Mouse (Mus musculus): Measurements from ENCODE around the gene Nfib. TPM values are rescaled to one million over a fixed set of nuclear protein-coding genes. Genes with fewer than 3 reads are reported as not detected.
A peak's percentile ranks its signal among the peaks of the same experiment; 100 is the strongest.

Nfib gene
- total RNA-seq, 2 experiments from 2014 or later, result 208 to 209 TPM

- no peak for DNase-seq
These were observed 366.6 kb downstream of the Nfib start for GRCm38 (mm10) chr4:82338930-82339329.

DNA sequence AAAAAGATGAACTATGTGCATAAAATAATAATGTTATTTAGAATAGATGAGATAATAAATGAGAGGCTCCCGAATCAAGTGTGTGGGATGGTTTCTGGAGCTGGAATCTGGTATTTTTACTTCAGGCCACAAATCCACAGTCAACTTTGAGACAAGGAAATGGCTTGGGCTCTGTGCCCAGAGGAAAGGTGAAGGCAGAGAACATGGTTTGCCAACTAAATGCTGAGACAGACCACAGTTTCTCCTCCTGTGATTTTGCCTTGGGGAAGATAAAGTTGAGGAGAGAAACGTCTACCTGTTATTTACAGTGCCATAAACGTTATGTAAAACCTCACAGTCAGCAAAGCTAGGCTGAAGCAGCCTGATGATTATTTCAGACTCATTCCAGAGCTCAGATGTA, 367.1 kb downstream of the Nfib start:
- DNase-seq, result peak; percentile 36

GRCm38 (mm10) chr4:82336951-82337381, 368.6 kb downstream of the Nfib start:
- DNase-seq, result no peak

GRCm38 (mm10) chr4:82335266-82335865, 370.2 kb downstream of the Nfib start:
- no peak for DNase-seq

GRCm38 (mm10) chr4:82333413-82333812, 372.1 kb downstream of the Nfib start:
- DNase-seq, result no peak

GRCm38 (mm10) chr4:82330095-82330494, 375.5 kb downstream of the Nfib start:
- no peak for DNase-seq

DNA sequence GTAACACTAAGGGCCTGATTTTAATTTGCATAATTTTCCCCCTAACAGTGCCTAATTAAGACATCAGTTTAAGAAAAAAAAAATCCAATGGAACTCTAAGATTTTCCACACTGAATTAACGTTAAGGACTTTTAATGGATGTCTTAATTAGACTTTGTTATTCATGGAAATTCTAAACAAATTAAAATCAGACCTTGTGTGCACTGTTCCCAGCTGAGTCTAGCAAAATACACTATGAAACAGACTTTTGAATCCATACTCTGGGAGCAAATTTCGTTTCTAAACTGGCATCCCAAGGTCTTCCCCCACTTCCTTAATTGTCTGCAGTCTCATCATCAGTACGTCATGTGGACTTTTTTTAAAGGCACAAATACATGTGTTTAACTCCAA, 379.4 kb downstream of the Nfib start:
- no peak for DNase-seq

DNA sequence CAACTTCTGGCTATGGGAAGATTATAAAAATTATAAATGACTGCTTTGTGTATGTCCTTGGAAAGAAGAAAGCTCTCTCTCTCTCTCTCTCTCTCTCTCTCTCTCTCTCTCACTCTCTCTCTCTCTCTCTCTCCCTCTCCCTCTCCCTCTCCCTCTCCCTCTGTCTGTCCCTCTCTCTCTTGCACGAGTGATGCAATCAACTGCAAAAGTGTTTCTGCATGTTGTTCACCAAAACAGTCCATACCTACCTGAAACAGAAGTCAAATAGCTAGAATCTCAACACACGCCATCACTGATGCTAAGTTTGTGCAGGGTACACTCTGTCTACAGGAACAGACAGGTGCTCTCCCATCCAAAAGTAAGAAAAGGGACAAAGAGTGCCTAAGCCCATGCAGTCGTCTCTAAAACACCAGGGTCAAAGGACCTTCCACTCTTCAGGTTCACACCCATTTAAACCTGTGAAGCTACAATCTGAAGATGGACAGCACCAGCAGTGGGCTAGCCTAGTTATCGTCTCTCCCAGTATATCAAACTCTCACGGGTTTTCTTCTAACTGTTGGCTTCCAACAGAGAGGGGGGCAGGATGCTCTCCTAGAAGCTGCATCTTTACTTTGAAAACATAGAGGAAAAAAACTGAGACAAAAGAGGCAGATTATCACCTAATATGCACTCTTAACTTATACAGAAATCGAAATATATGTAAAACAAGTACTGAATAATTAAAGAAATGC, 380.0 kb downstream of the Nfib start:
- no peak for DNase-seq

DNA sequence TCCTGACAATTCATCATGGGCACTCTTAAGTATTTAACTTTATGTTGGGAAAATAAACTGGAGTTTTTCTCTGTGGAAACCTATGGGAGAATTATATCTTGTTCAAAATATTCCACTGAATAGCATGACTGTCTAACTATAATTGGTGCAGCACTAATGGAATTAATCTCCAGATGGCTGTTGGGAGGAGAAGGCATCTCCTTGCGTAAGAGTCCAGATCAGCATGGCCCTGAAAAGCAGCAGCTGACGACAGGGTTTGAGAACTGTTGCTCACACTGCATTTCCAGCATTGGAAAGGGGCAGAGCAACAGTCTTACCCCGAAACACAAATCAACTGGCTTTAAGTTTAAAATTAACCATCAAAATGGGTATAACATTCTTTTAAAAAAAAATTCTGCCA, 380.6 kb downstream of the Nfib start:
- no peak for DNase-seq

DNA sequence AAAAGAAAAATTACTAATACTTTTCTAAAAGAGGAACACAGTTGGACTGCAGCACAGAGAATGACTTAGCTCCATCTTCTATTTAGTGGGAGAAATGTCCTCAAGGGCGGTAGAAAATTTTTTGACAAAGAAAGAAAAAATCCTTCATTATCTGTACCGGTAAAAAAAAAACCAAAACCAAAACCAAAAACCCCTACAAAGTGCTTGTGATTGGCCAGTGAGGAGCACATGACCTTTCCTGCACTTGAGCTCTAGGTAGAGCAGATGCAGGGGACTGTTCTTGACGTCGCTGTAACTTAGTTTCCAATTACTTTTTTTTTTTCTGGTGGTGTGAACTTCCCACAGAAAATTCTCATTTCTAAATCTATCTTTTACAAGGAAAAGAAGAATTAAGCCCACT, 384.5 kb downstream of the Nfib start:
- DNase-seq, result no peak

DNA sequence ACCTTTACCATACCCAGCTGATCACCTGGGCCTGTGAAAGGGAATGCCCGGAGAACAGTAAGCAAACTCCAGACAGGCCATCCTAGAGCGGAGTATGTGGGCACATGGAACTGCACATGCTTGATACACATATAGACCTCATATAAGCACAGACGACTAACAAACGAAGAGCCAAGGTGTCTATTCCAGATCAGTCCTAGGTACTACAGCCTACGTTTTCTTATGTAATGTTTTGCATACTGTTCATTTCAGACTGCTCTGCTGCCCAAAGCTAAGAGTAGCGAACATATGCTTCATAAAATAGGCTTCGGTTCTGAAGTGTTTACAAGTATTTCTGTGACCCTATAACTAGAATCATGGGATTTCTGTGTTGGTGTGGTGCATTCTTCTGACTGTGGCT, 386.2 kb downstream of the Nfib start:
- DNase-seq, result no peak

DNA sequence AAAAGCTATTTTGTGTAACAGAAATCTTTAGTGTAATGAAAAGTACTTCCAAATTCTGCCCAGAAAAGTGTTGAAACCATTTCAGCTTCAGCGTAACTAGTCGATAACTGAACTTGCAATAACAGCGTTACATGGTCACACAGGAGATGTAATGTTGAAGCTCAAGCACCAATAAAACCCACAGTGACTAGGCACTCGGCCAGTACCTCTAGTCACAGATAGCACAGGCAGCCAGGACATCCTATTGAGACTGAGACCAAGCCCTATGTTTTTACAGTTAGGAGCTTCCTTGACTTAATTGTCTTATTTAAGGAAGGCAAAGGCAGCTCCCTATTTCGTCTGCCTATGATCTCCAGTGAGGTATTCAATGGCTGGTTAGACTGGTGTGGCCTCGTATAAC, 389.4 kb downstream of the Nfib start:
- DNase-seq, result peak; percentile 65

GRCm38 (mm10) chr4:82315710-82316109, 389.8 kb downstream of the Nfib start:
- peak; percentile 48 for DNase-seq

DNA sequence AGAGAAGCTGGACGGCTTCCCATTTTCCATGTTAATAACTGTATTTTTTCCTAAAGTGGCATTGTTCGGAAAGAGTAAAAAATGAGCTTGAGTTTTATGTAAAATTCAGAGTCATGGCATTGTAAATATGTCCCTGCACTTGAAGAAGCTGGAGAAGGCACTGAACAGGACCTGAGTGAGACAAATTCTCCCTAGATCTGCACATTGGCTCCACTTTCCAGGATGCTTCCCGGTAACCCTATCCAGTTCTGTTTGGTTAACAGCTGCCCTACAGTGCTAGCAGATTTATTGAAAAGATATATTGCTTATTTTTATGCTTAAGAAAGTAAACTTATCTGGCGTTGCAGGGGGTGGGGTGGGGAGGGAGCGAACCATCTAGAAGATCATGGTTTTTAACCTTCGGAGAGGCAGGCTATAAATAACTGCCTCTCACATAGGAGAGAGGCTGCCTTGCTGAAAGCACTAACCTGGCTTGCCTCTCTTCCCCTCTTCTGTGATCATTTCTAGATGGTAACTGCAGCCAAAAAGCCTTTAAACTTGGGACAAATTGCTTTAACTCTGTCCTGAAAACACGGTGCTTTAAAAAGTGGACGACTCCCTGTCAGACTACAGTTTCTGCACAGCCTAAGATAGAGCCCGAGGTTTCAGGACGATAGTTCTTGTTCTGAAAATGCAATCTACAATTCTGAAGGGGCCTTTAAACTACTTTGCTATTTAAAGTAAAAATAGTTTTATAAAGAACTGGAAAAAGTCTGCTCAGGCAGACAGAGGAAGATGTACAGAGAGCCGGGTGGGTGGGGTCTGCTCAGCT, 394.4 kb downstream of the Nfib start:
- DNase-seq, result no peak

GRCm38 (mm10) chr4:82306045-82306444, 399.5 kb downstream of the Nfib start:
- no peak for DNase-seq

GRCm38 (mm10) chr4:82304148-82304871, 401.2 kb downstream of the Nfib start:
- peak; percentile 71 for DNase-seq

GRCm38 (mm10) chr4:82303362-82303900, 402.1 kb downstream of the Nfib start:
- DNase-seq, result no peak

DNA sequence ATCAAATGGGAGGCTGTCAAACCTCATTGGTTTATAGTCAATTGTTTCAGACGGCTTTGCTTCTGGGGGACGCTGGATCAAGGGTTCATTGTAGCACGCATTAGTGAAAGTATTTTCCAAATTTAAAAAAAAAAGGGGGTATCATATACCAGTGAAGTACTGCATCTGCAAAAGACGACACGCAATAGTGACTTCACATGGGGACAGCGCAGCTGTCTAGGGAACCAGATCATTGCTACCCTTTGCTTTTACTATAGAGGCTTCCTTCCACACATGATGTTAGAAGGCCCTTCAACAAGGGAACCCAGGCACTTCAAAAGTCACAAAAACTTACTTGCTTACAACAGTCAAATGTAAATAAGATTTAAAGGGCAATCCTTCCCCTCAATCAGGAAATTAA, 402.6 kb downstream of the Nfib start:
- no peak for DNase-seq

GRCm38 (mm10) chr4:82298606-82299005, 406.9 kb downstream of the Nfib start:
- DNase-seq, result no peak

DNA sequence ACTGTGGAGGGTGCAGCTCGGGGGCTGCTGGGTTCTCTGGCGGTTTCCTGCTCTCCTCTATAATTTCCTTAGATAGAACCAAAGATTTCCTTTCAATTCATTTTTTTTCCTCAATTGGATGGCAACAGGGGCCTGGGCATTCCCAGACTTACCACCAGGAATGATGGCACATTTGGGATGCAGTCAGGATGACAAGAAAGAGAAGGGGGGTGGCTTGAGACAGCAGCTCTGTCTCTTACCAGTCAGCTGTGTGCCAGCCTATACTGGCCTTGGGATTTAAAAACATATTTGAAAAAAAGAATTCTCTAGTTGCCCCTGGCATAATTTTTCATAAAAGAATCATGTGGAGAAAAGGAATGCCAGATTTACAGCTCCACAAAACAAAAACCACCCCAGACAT, 408.0 kb downstream of the Nfib start:
- DNase-seq, result no peak

DNA sequence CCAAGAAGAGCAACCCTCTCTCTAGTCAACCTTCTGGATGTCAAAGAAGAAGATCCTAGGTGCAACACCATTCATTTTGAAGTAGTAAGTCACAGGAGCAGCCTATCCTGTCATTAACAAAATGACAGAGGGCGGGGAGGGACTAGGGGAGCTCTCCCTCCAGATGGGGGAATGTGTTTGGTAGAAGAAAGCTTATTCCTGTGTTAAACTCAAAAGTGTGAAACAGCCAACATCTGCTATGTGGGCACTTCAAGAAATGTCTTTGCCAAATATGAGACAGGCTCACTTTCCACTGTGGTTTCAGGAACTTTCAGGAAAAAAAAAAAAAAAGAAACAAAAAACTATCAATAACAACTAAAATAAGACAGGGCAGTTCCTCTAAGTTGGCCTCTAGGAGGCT, 411.5 kb downstream of the Nfib start:
- no peak for DNase-seq

DNA sequence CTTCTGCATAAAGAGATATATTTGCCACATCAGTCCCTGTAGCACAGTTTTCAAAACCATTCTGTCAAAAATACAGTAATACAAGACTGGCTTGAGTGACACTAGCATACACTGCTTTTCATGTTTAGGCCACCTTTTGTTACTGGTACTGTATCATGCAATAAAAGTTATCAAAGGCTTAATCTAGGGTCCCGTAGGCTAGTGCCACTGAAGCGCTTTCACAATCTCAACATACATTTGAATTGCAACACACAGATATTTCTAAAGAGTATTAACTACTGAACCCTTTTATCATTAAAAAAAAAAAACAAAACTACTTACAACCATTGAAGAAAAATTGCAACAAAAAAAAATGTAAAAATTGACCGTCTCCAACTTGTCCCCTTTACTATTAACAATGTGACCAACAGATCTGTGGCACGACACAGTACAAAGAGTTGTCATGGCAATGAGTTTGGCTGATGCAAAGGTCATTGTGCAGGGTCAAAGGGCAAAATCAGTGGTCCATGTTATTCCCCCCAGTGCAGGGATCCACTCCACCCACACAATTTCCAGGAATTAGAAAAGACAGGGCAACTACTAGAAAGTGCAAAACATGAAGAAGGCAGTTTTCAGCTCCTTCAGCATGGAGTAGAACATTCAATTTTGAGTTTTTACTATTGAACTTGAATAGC, 414.2 kb downstream of the Nfib start:
- no peak for DNase-seq

All from heart, postnatal 4 days (tissue).